Mouse (Mus musculus) limb, embryonic 11.5 days (tissue): ENCODE results near the gene Gmnc. TPM values are rescaled to one million over a fixed set of nuclear protein-coding genes. Genes with fewer than 3 reads are reported as not detected.

Source experiments
- ATAC-seq: fragments of 200-750 bp; cut with Nextera tagmentation; 2 replicates; pipeline ENCODE4 v1.8.0; 2017; ENCODE audit warnings: low read depth; ENCODE audit not compliant: insufficient number of reproducible peaks, low FRiP score, low TSS enrichment
- DNase-seq: peaks from one replicate; pipeline ENCODE4 v3.0.0-alpha.2; 2015; ENCODE audit warnings: low spot score
- H3K27ac ChIP-seq: fragments of 300-500 bp; sonication (generic); replicated peaks from 2 replicates; pipeline ENCODE4 v1.5.1; 2014; ENCODE audit warnings: low read depth, mild to moderate bottlenecking, low read length
- H3K27me3 ChIP-seq: fragments of 300-500 bp; sonication (generic); 2 replicates; pipeline ENCODE4 v1.6.1; 2014; ENCODE audit warnings: mild to moderate bottlenecking, low read length, mixed read lengths; ENCODE audit not compliant: control insufficient read depth, insufficient read depth
- H3K36me3 ChIP-seq: fragments of 300-500 bp; sonication (generic); 2 replicates; pipeline ENCODE4 v1.6.1; 2014; ENCODE audit warnings: mild to moderate bottlenecking, low read length, moderate library complexity, mixed read lengths; ENCODE audit not compliant: control insufficient read depth, insufficient read depth
- H3K4me1 ChIP-seq: fragments of 300-500 bp; sonication (generic); 2 replicates; pipeline ENCODE4 v1.6.1; 2014; ENCODE audit warnings: low read length, mixed read lengths; ENCODE audit not compliant: control insufficient read depth, insufficient read depth
- H3K4me2 ChIP-seq: fragments of 300-500 bp; sonication (generic); 2 replicates; pipeline ENCODE4 v1.6.1; 2014; ENCODE audit warnings: low read depth, mild to moderate bottlenecking, moderate library complexity; ENCODE audit not compliant: severe bottlenecking
- H3K4me3 ChIP-seq: fragments of 300-500 bp; sonication (generic); 2 replicates; pipeline ENCODE4 v1.5.1; 2014; ENCODE audit warnings: low read depth, low read length
- H3K9ac ChIP-seq: fragments of 300-500 bp; sonication (generic); 2 replicates; pipeline ENCODE4 v1.6.1; 2014; ENCODE audit warnings: mild to moderate bottlenecking, low read length
- H3K9me3 ChIP-seq: fragments of 300-500 bp; sonication (generic); 2 replicates; pipeline ENCODE4 v1.6.1; 2016; ENCODE audit warnings: low read length; ENCODE audit not compliant: control insufficient read depth
- WGBS: fragments of 180-500 bp; shearing (Covaris S2); extraction: QIAGEN DNeasy Blood & Tissue Kit; methylation state at CpG from one replicate; pipeline ENCODE4 v1.1.7; 2014; 5-methylcytosine and 5-hydroxymethylcytosine counted together
- polyA plus RNA-seq: library from polyadenylated mRNA; unstranded; fragments of >200 nt; fragmentation: Nextera tagmentation; extraction: Ambion mirVana; gene quantifications from 2 replicates; pipeline ENCODE4 v1.2.1, GENCODE M21; 2014

Gene Gmnc
- 0.07 and 0.13 TPM in 2 replicates for polyA plus RNA-seq

DNA sequence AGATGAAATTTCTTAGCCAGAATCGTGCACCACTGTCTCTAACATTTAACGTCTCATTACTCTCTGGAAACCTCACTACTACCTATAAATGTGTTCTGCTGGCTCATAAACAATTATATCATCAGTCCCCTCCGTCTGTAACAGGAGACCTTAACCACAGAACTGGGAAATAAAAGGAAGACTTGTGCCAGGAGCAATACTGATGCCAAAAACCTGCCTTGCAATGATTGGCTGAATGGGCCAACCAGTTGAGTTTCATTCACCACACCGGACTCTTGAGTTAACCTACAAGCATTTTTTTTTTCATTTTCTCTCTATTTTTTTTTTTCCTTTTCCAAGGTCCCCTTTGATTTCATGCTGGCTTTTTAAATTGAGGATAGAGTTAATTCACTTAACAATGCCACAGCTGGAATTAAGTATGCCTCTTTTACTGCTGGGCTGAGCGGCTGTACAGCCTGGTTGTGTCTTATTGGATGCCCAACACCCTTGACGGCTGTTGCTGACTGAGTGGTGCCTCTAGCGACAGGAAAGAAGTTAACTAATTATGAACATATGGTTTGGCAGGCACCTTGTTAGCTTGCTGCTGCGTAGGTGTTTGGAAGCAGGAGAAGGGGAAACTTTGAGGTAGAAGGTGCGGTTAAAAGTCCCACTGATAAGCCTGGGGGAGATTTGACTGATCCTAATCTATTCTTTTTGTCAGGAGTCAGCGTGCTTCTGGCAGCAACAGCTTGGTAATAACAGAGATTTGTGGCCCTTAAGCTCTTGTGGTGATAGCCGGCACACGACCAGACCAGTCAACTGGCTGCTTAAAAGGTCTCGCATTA is at the start of gene Gmnc:
TSS of gene Gmnc (minus strand) at position 176 of the 824 bp plus-strand sequence.
- DNase-seq: peak; percentile 56
- WGBS: 15% methylated on average over 13 of the region's 13 CpGs
- Histone ChIP-seq H3K9ac (no peak within 1 kb of the TSS), H3K36me3 (no peaks in the 10 kb centered on the region), H3K27ac (no peak within 1 kb of the TSS), H3K4me2 (no peak within 1 kb of the TSS), H3K4me1 (peaks cover 5% of the 10 kb centered on the region; the same call in 1 of the 2 replicates), H3K9me3 (no peaks in the 10 kb centered on the region), H3K4me3 (no peak within 1 kb of the TSS), H3K27me3 (no peaks in the 10 kb centered on the region)
- peak; percentile 84 for ATAC-seq

GRCm38 (mm10) chr16:27027281-27027680 is 35.8 kb upstream of the Gmnc start:
- no peak for ATAC-seq
- WGBS: 93% methylated on average over 2 of the region's 2 CpGs
- Histone ChIP-seq H3K4me3 (no peak overlapping the region), H3K27me3 (no peaks in the 10 kb centered on the region), H3K9me3 (no peaks in the 10 kb centered on the region), H3K4me1 (no peaks in the 10 kb centered on the region), H3K9ac (no peak overlapping the region), H3K4me2 (no peak overlapping the region), H3K27ac (no peak overlapping the region), H3K36me3 (no peaks in the 10 kb centered on the region)
- no peak for DNase-seq

DNA sequence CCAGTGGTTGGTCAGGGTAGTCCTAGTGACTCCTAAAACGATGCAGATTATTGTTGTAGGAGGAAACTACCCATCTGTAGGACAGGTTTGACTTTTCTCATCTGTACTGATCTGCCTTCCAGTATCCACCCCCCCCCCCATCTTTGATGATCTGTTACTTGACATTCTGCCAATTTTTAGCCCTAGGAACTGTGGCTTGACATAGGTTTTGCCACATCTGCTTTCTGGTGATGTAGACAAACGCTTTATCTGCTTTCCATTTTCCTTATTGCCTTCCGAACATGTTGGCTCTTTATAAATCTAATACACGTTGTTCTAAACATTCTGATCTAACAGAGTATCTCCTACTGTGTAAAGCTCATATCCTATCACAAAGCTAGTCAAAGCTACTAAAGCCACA is 34.8 kb upstream of the Gmnc start:
- no peak overlapping the region for H3K9ac ChIP-seq
- WGBS: 86% methylated on average over 4 of the region's 4 CpGs
- H3K4me2 ChIP-seq: no peak overlapping the region
- H3K9me3 ChIP-seq: no peaks in the 10 kb centered on the region
- no peaks in the 10 kb centered on the region for H3K4me1 ChIP-seq
- H3K27me3 ChIP-seq: no peaks in the 10 kb centered on the region
- no peaks in the 10 kb centered on the region for H3K36me3 ChIP-seq
- DNase-seq (no peak), ATAC-seq (no peak)
- no peak overlapping the region for H3K4me3 ChIP-seq
- no peak overlapping the region for H3K27ac ChIP-seq

- Histone ChIP-seq H3K27ac (no peak overlapping the region), H3K4me1 (no peaks in the 10 kb centered on the region), H3K4me3 (no peak overlapping the region), H3K9ac (no peak overlapping the region), H3K9me3 (no peaks in the 10 kb centered on the region), H3K27me3 (no peaks in the 10 kb centered on the region), H3K36me3 (no peaks in the 10 kb centered on the region), H3K4me2 (no peak overlapping the region)
- no peak for ATAC-seq
- DNase-seq: no peak
- 98% methylated on average over 2 of the region's 2 CpGs for WGBS
These were observed 31.3 kb upstream of the Gmnc start for GRCm38 (mm10) chr16:27022746-27023145.

GRCm38 (mm10) chr16:27017309-27017708 is 25.9 kb upstream of the Gmnc start:
- no peak overlapping the region for H3K27ac ChIP-seq

DNA sequence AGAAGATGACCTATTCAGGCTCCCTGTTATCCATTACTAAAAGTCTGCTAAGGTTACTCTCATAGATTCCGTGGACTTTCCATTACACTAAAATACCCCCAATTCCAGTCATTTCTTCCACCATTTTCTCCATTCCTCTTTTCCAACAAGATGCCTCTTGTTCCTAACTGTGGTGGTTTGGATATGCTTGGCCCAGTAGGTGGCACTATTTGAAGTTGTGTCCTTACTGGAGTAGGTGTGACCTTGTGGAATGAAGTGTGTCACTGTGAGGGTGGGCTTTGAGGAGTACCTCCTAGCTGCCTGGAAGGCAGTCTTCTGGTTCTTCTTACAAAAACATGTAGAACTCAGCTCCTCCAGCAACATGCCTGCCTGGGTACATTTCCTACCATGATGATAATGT is 11.3 kb upstream of the Gmnc start:
- ATAC-seq (no peak), DNase-seq (no peak)
- Histone ChIP-seq H3K4me3 (no peak overlapping the region), H3K9me3 (no peaks in the 10 kb centered on the region), H3K27me3 (no peaks in the 10 kb centered on the region), H3K4me1 (no peaks in the 10 kb centered on the region), H3K27ac (no peak overlapping the region), H3K4me2 (no peak overlapping the region), H3K36me3 (no peaks in the 10 kb centered on the region), H3K9ac (no peak overlapping the region)
- 89% methylated on average over 1 of the region's 1 CpGs for WGBS

More at GRCm38 (mm10) chr16:27017309-27017708, 25.9 kb upstream of the Gmnc start:
- Histone ChIP-seq H3K4me2 (no peak overlapping the region), H3K4me1 (no peaks in the 10 kb centered on the region), H3K9ac (no peak overlapping the region), H3K9me3 (no peaks in the 10 kb centered on the region), H3K27me3 (no peaks in the 10 kb centered on the region), H3K4me3 (no peak overlapping the region), H3K36me3 (no peaks in the 10 kb centered on the region)
- DNase-seq (no peak), ATAC-seq (0 out of 2 replicates have a peak, but pooled peaks have one; percentile 54)
- 34% methylated on average over 4 of the region's 4 CpGs for WGBS

DNA sequence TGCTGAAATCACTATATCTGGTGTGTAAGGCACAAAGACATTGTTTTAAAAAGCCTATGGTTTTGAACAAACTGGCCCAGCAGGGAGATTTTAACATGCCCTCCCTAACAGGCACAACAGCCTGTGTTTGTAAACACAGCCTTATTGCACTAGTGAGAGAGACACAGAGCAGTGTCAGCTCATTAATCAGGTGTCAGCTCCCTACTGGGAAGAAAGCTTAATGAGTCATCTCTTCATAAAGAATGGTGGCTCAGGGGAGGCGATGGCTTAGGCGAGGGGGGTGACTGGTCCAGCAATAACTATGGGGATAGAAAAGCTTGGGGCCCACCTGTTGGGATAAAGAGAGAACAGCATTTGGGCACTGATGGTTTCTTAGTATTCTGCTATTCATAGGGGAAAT is 8.1 kb upstream of the Gmnc start:
- no peaks in the 10 kb centered on the region for H3K9me3 ChIP-seq
- H3K27ac ChIP-seq: no peak overlapping the region
- H3K4me2 ChIP-seq: no peak overlapping the region
- H3K4me1 ChIP-seq: no peaks in the 10 kb centered on the region
- ATAC-seq: no peak
- 2% methylated on average over 2 of the region's 2 CpGs for WGBS
- H3K36me3 ChIP-seq: no peaks in the 10 kb centered on the region
- H3K27me3 ChIP-seq: no peaks in the 10 kb centered on the region
- H3K9ac ChIP-seq: no peak overlapping the region
- no peak for DNase-seq
- no peak overlapping the region for H3K4me3 ChIP-seq

- no peak overlapping the region for H3K4me2 ChIP-seq
- no peak for ATAC-seq
- no peak overlapping the region for H3K4me3 ChIP-seq
- no peak overlapping the region for H3K9ac ChIP-seq
- no peaks in the 10 kb centered on the region for H3K36me3 ChIP-seq
- no peak overlapping the region for H3K27ac ChIP-seq
- no peak for DNase-seq
- WGBS: 73% methylated on average over 19 of the region's 19 CpGs
- no peaks in the 10 kb centered on the region for H3K27me3 ChIP-seq
- no peaks in the 10 kb centered on the region for H3K9me3 ChIP-seq
- H3K4me1 ChIP-seq: peaks cover 5% of the 10 kb centered on the region; the same call in 1 of the 2 replicates
These were observed 1.8 kb downstream of the Gmnc start for GRCm38 (mm10) chr16:26989415-26990315.
